10 mouse cellular contexts compared by ENCODE assay signal in genomic region chr17:73008901-73009300, GRCm38 (mm10).
A peak's percentile ranks its signal among the peaks of the same experiment; 100 is the strongest.
DNase-seq lines count a peak whose midpoint lies in the region; ATAC-seq and TF ChIP-seq lines count a peak whose summit lies in the region.
"Had no signal": no experiment of that assay in that cellular context is flagged by ENCODE, and none has a peak within 500 bp of the region (broad histone marks: within the 10 kb centered on the region; RNA-seq: fewer than 3 reads in every experiment).

No protein-coding gene starts in this region.

- no peak overlapping the region for H3K9ac ChIP-seq in hindbrain, embryonic 14.5 days
- H3K9ac ChIP-seq in hindbrain, embryonic 16.5 days (ENCODE audit: low read depth, low read length) = no peak overlapping the region
- H3K9ac ChIP-seq: embryonic facial prominence, embryonic 13.5 days; midbrain, embryonic 12.5 days had no signal

- no peak overlapping the region for H3K4me2 ChIP-seq in hindbrain, embryonic 14.5 days (replicated peaks)
- H3K4me2 ChIP-seq in hindbrain, embryonic 16.5 days (ENCODE audit: low read length) = no peak overlapping the region
- H3K4me2 ChIP-seq: embryonic facial prominence, embryonic 13.5 days; midbrain, embryonic 12.5 days had no signal

- intact Hi-C loops in gastrocnemius, postnatal 36 days (cut with DNase I) = loop anchor here (2.0 kb wide), 1 partner anchor 118 kb away; no protein-coding TSS in a partner anchor

- no peak for ATAC-seq in hindbrain, embryonic 14.5 days (ENCODE audit: low FRiP score)
- ATAC-seq in hindbrain, embryonic 16.5 days = no peak
- ATAC-seq in G1E (ENCODE audit: extremely low read depth, insufficient number of reproducible peaks, low FRiP score, poor library complexity, severe bottlenecking) = no peak

- no peaks in the 10 kb centered on the region for H3K27me3 ChIP-seq in hindbrain, embryonic 14.5 days (ENCODE audit: control insufficient read depth, insufficient read depth, low read length)
- no peaks in the 10 kb centered on the region for H3K27me3 ChIP-seq in hindbrain, embryonic 16.5 days (replicated peaks; ENCODE audit: control insufficient read depth, insufficient read depth, low read length)
- H3K27me3 ChIP-seq in G1E (ENCODE audit: insufficient read depth, low read length) = no peaks in the 10 kb centered on the region
- no peaks in the 10 kb centered on the region for H3K27me3 ChIP-seq in megakaryocyte, embryonic 14.5 days (replicated peaks)
- H3K27me3 ChIP-seq: embryonic facial prominence, embryonic 13.5 days; midbrain, embryonic 12.5 days had no signal

- H3K9me3 ChIP-seq in hindbrain, embryonic 14.5 days (ENCODE audit: control insufficient read depth, low read length) = no peaks in the 10 kb centered on the region
- H3K9me3 ChIP-seq in hindbrain, embryonic 16.5 days (ENCODE audit: control insufficient read depth, low read length) = no peaks in the 10 kb centered on the region
- H3K9me3 ChIP-seq in G1E (replicated peaks) = no peaks in the 10 kb centered on the region
- H3K9me3 ChIP-seq in megakaryocyte, embryonic 14.5 days = no peaks in the 10 kb centered on the region
- H3K9me3 ChIP-seq: embryonic facial prominence, embryonic 13.5 days; midbrain, embryonic 12.5 days had no signal

- peak; percentile 45 for DNase-seq in hindbrain, embryonic 14.5 days (ENCODE audit: low spot score)
- DNase-seq in G1E (ENCODE audit: low spot score) = peak; percentile 6
- peak; percentile 37 to 40 for DNase-seq in cerebellum, adult 18-20 months
- DNase-seq in gastrocnemius, postnatal 36 days = peak; percentile 55 to 57
- DNase-seq in layer of hippocampus, adult 11-12 months (ENCODE audit: low spot score) = peak; percentile 65
- peak; percentile 71 for DNase-seq in testis, postnatal 10 days (ENCODE audit: low spot score)

- H3K27ac ChIP-seq in hindbrain, embryonic 14.5 days = no peak overlapping the region
- no peak overlapping the region for H3K27ac ChIP-seq in hindbrain, embryonic 16.5 days (ENCODE audit: low read depth, low read length)
- H3K27ac ChIP-seq: midbrain, embryonic 12.5 days had no signal

- H3K36me3 ChIP-seq in hindbrain, embryonic 14.5 days (replicated peaks; ENCODE audit: control insufficient read depth, insufficient read depth) = no peaks in the 10 kb centered on the region
- H3K36me3 ChIP-seq in hindbrain, embryonic 16.5 days (ENCODE audit: control insufficient read depth, insufficient read depth, low read length) = no peaks in the 10 kb centered on the region
- no peaks in the 10 kb centered on the region for H3K36me3 ChIP-seq in G1E (replicated peaks)
- no peaks in the 10 kb centered on the region for H3K36me3 ChIP-seq in megakaryocyte, embryonic 14.5 days (replicated peaks; ENCODE audit: low read length)
- H3K36me3 ChIP-seq: embryonic facial prominence, embryonic 13.5 days; midbrain, embryonic 12.5 days had no signal

- 54% methylated on average over 4 of the region's 4 CpGs for WGBS in hindbrain, embryonic 14.5 days
- WGBS in hindbrain, embryonic 16.5 days = 57% methylated on average over 4 of the region's 4 CpGs

- TF ChIP-seq CTCF in G1E (IDR thresholded peaks at IDR 0.05; ENCODE audit: low read depth, low read length) = peak; percentile 53

- no peak overlapping the region for H3K4me3 ChIP-seq in hindbrain, embryonic 14.5 days (replicated peaks; ENCODE audit: low read length)
- no peak overlapping the region for H3K4me3 ChIP-seq in hindbrain, embryonic 16.5 days (ENCODE audit: low read length)
- no peak overlapping the region for H3K4me3 ChIP-seq in G1E (ENCODE audit: low read depth, low read length)
- H3K4me3 ChIP-seq in megakaryocyte, embryonic 14.5 days (replicated peaks) = peak overlapping the region; percentile 29
- H3K4me3 ChIP-seq: embryonic facial prominence, embryonic 13.5 days; midbrain, embryonic 12.5 days had no signal

- H3K4me1 ChIP-seq in hindbrain, embryonic 14.5 days (replicated peaks; ENCODE audit: control insufficient read depth, insufficient read depth, low read length) = no peaks in the 10 kb centered on the region
- H3K4me1 ChIP-seq in hindbrain, embryonic 16.5 days (ENCODE audit: control insufficient read depth, insufficient read depth, low read depth, low read length) = no peaks in the 10 kb centered on the region
- H3K4me1 ChIP-seq in G1E (ENCODE audit: insufficient read depth, low read depth, low read length) = no peaks in the 10 kb centered on the region
- H3K4me1 ChIP-seq in megakaryocyte, embryonic 14.5 days = peaks cover 16% of the 10 kb centered on the region
- H3K4me1 ChIP-seq: midbrain, embryonic 12.5 days had no signal

Comparison
In these comparisons a context has a peak if more than half of its experiments do, and no peak if none do; other contexts are left out.
1. DNase-seq: peak in every context shown above with its lines; median percentile 71 in testis, postnatal 10 days; 65 in layer of hippocampus, adult 11-12 months; 56 in gastrocnemius, postnatal 36 days; 45 in hindbrain, embryonic 14.5 days; 38 in cerebellum, adult 18-20 months; 6 in G1E.